Mouse (Mus musculus): ENCODE measurements around the gene Actl6b. TPM values are rescaled to one million over a fixed set of nuclear protein-coding genes. Genes with fewer than 3 reads are reported as not detected.

Actl6b gene
- polyA plus RNA-seq, 1 experiment from 2014 or later = 0.40 TPM

GRCm38 (mm10) chr5:137534762-137535161 is 18.6 kb upstream of the Actl6b start:
- no peaks in the 10 kb centered on the region for H3K27me3 ChIP-seq (ENCODE audit: insufficient read depth, low read length)
- no peak for ATAC-seq (ENCODE audit: low FRiP score, low TSS enrichment)
- no peak overlapping the region for H3K4me2 ChIP-seq (replicated peaks; ENCODE audit: low read depth, low read length)
- 80% methylated on average over 3 of the region's 3 CpGs for WGBS
- H3K4me3 ChIP-seq (ENCODE audit: low read length) = no peak overlapping the region
- peaks cover 11% of the 10 kb centered on the region for H3K4me1 ChIP-seq (ENCODE audit: insufficient read depth, low read length)
- H3K9ac ChIP-seq (replicated peaks; ENCODE audit: low read length) = no peak overlapping the region
- peaks cover 4% of the 10 kb centered on the region for H3K36me3 ChIP-seq (ENCODE audit: insufficient read depth, low read length)
- no peaks in the 10 kb centered on the region for H3K9me3 ChIP-seq (ENCODE audit: low read length)
- no peak overlapping the region for H3K27ac ChIP-seq (ENCODE audit: low read length)

GRCm38 (mm10) chr5:137535318-137535717 is 18.0 kb upstream of the Actl6b start:
- no peak for ATAC-seq (ENCODE audit: low FRiP score, low TSS enrichment)
- Histone ChIP-seq H3K4me1 (ENCODE audit: insufficient read depth, low read length) (peaks cover 6% of the 10 kb centered on the region), H3K9me3 (ENCODE audit: low read length) (no peaks in the 10 kb centered on the region), H3K9ac (replicated peaks; ENCODE audit: low read length) (no peak overlapping the region), H3K4me2 (replicated peaks; ENCODE audit: low read depth, low read length) (no peak overlapping the region), H3K27ac (ENCODE audit: low read length) (no peak overlapping the region), H3K27me3 (ENCODE audit: insufficient read depth, low read length) (no peaks in the 10 kb centered on the region), H3K4me3 (ENCODE audit: low read length) (no peak overlapping the region), H3K36me3 (ENCODE audit: insufficient read depth, low read length) (no peaks in the 10 kb centered on the region)
- WGBS = 75% methylated on average over 9 of the region's 9 CpGs

- Histone ChIP-seq H3K9me3 (ENCODE audit: low read length) (no peaks in the 10 kb centered on the region), H3K9ac (replicated peaks; ENCODE audit: low read length) (no peak overlapping the region), H3K4me2 (replicated peaks; ENCODE audit: low read depth, low read length) (no peak overlapping the region), H3K27me3 (ENCODE audit: insufficient read depth, low read length) (no peaks in the 10 kb centered on the region), H3K4me3 (ENCODE audit: low read length) (no peak overlapping the region), H3K36me3 (ENCODE audit: insufficient read depth, low read length) (no peaks in the 10 kb centered on the region), H3K4me1 (ENCODE audit: insufficient read depth, low read length) (peaks cover 3% of the 10 kb centered on the region; the same call in 1 of the 2 replicates), H3K27ac (ENCODE audit: low read length) (no peak overlapping the region)
- no peak for ATAC-seq (ENCODE audit: low FRiP score, low TSS enrichment)
- 54% methylated on average over 4 of the region's 4 CpGs for WGBS
Observed at GRCm38 (mm10) chr5:137537461-137537860, 15.9 kb upstream of the Actl6b start.

- ATAC-seq (ENCODE audit: low FRiP score, low TSS enrichment) = no peak
- H3K27me3 ChIP-seq (ENCODE audit: insufficient read depth, low read length) = no peaks in the 10 kb centered on the region
- H3K27ac ChIP-seq (ENCODE audit: low read length) = no peak overlapping the region
- H3K4me3 ChIP-seq (ENCODE audit: low read length) = no peak overlapping the region
- WGBS = 70% methylated on average over 7 of the region's 7 CpGs
- no peaks in the 10 kb centered on the region for H3K36me3 ChIP-seq (ENCODE audit: insufficient read depth, low read length)
- H3K4me2 ChIP-seq (replicated peaks; ENCODE audit: low read depth, low read length) = no peak overlapping the region
- H3K9me3 ChIP-seq (ENCODE audit: low read length) = no peaks in the 10 kb centered on the region
- no peaks in the 10 kb centered on the region for H3K4me1 ChIP-seq (ENCODE audit: insufficient read depth, low read length)
- H3K9ac ChIP-seq (replicated peaks; ENCODE audit: low read length) = no peak overlapping the region
Observed at GRCm38 (mm10) chr5:137539291-137539801, 14.0 kb upstream of the Actl6b start.

- Histone ChIP-seq H3K4me3 (ENCODE audit: low read length) (no peak overlapping the region), H3K4me1 (ENCODE audit: insufficient read depth, low read length) (no peaks in the 10 kb centered on the region), H3K36me3 (ENCODE audit: insufficient read depth, low read length) (no peaks in the 10 kb centered on the region), H3K4me2 (replicated peaks; ENCODE audit: low read depth, low read length) (no peak overlapping the region), H3K27ac (ENCODE audit: low read length) (no peak overlapping the region), H3K9me3 (ENCODE audit: low read length) (no peaks in the 10 kb centered on the region), H3K9ac (replicated peaks; ENCODE audit: low read length) (no peak overlapping the region), H3K27me3 (ENCODE audit: insufficient read depth, low read length) (no peaks in the 10 kb centered on the region)
- 75% methylated on average over 6 of the region's 6 CpGs for WGBS
- ATAC-seq (ENCODE audit: low FRiP score, low TSS enrichment) = no peak
Observed at GRCm38 (mm10) chr5:137540991-137541390, 12.3 kb upstream of the Actl6b start.

GRCm38 (mm10) chr5:137541768-137542540 is 11.4 kb upstream of the Actl6b start:
- no peak for ATAC-seq (ENCODE audit: low FRiP score, low TSS enrichment)
- WGBS = 82% methylated on average over 5 of the region's 5 CpGs
- H3K9ac ChIP-seq (replicated peaks; ENCODE audit: low read length) = no peak overlapping the region
- no peak overlapping the region for H3K4me2 ChIP-seq (replicated peaks; ENCODE audit: low read depth, low read length)
- no peaks in the 10 kb centered on the region for H3K4me1 ChIP-seq (ENCODE audit: insufficient read depth, low read length)
- no peak overlapping the region for H3K4me3 ChIP-seq (ENCODE audit: low read length)
- no peaks in the 10 kb centered on the region for H3K36me3 ChIP-seq (ENCODE audit: insufficient read depth, low read length)
- no peak overlapping the region for H3K27ac ChIP-seq (ENCODE audit: low read length)
- H3K9me3 ChIP-seq (ENCODE audit: low read length) = no peaks in the 10 kb centered on the region
- no peaks in the 10 kb centered on the region for H3K27me3 ChIP-seq (ENCODE audit: insufficient read depth, low read length)

GRCm38 (mm10) chr5:137544926-137545325 is 8.4 kb upstream of the Actl6b start:
- H3K36me3 ChIP-seq (ENCODE audit: insufficient read depth, low read length) = no peaks in the 10 kb centered on the region
- 55% methylated on average over 6 of the region's 6 CpGs for WGBS
- no peak overlapping the region for H3K4me2 ChIP-seq (replicated peaks; ENCODE audit: low read depth, low read length)
- no peak overlapping the region for H3K9ac ChIP-seq (replicated peaks; ENCODE audit: low read length)
- H3K4me1 ChIP-seq (ENCODE audit: insufficient read depth, low read length) = no peaks in the 10 kb centered on the region
- H3K27ac ChIP-seq (ENCODE audit: low read length) = no peak overlapping the region
- no peak for ATAC-seq (ENCODE audit: low FRiP score, low TSS enrichment)
- H3K27me3 ChIP-seq (ENCODE audit: insufficient read depth, low read length) = no peaks in the 10 kb centered on the region
- no peak overlapping the region for H3K4me3 ChIP-seq (ENCODE audit: low read length)
- H3K9me3 ChIP-seq (ENCODE audit: low read length) = no peaks in the 10 kb centered on the region

- no peak overlapping the region for H3K27ac ChIP-seq (ENCODE audit: low read length)
- H3K4me3 ChIP-seq (ENCODE audit: low read length) = no peak overlapping the region
- no peaks in the 10 kb centered on the region for H3K27me3 ChIP-seq (ENCODE audit: insufficient read depth, low read length)
- WGBS = 75% methylated on average over 4 of the region's 4 CpGs
- no peaks in the 10 kb centered on the region for H3K9me3 ChIP-seq (ENCODE audit: low read length)
- no peak overlapping the region for H3K4me2 ChIP-seq (replicated peaks; ENCODE audit: low read depth, low read length)
- H3K36me3 ChIP-seq (ENCODE audit: insufficient read depth, low read length) = no peaks in the 10 kb centered on the region
- H3K4me1 ChIP-seq (ENCODE audit: insufficient read depth, low read length) = no peaks in the 10 kb centered on the region
- H3K9ac ChIP-seq (replicated peaks; ENCODE audit: low read length) = no peak overlapping the region
- no peak for ATAC-seq (ENCODE audit: low FRiP score, low TSS enrichment)
Observed at GRCm38 (mm10) chr5:137545596-137545995, 7.7 kb upstream of the Actl6b start.

- Histone ChIP-seq H3K4me1 (ENCODE audit: insufficient read depth, low read length) (peaks cover 4% of the 10 kb centered on the region; the same call in 1 of the 2 replicates), H3K4me2 (replicated peaks; ENCODE audit: low read depth, low read length) (no peak overlapping the region), H3K36me3 (ENCODE audit: insufficient read depth, low read length) (no peaks in the 10 kb centered on the region), H3K27ac (ENCODE audit: low read length) (no peak overlapping the region), H3K27me3 (ENCODE audit: insufficient read depth, low read length) (peaks cover 9% of the 10 kb centered on the region), H3K9ac (replicated peaks; ENCODE audit: low read length) (no peak overlapping the region), H3K4me3 (ENCODE audit: low read length) (no peak overlapping the region), H3K9me3 (ENCODE audit: low read length) (no peaks in the 10 kb centered on the region)
- ATAC-seq (ENCODE audit: low FRiP score, low TSS enrichment) = no peak
- 78% methylated on average over 2 of the region's 2 CpGs for WGBS
Observed at GRCm38 (mm10) chr5:137549840-137550239, 3.5 kb upstream of the Actl6b start.

GRCm38 (mm10) chr5:137551119-137551518 is 2.2 kb upstream of the Actl6b start:
- no peak overlapping the region for H3K4me3 ChIP-seq (ENCODE audit: low read length)
- 74% methylated on average over 5 of the region's 5 CpGs for WGBS

More at GRCm38 (mm10) chr5:137551119-137551518, 2.2 kb upstream of the Actl6b start:
- no peak overlapping the region for H3K9ac ChIP-seq (replicated peaks; ENCODE audit: low read length)
- H3K4me2 ChIP-seq (replicated peaks; ENCODE audit: low read depth, low read length) = no peak overlapping the region
- H3K4me1 ChIP-seq (ENCODE audit: insufficient read depth, low read length) = peaks cover 4% of the 10 kb centered on the region; the same call in 1 of the 2 replicates
- H3K27me3 ChIP-seq (ENCODE audit: insufficient read depth, low read length) = peaks cover 9% of the 10 kb centered on the region
- no peaks in the 10 kb centered on the region for H3K36me3 ChIP-seq (ENCODE audit: insufficient read depth, low read length)
- H3K27ac ChIP-seq (ENCODE audit: low read length) = no peak overlapping the region
- ATAC-seq (ENCODE audit: low FRiP score, low TSS enrichment) = no peak
- no peaks in the 10 kb centered on the region for H3K9me3 ChIP-seq (ENCODE audit: low read length)
